Mouse (Mus musculus) forebrain, embryonic 14.5 days (tissue): ENCODE results near the gene Ddx19a. TPM values are rescaled to one million over a fixed set of nuclear protein-coding genes. Genes with fewer than 3 reads are reported as not detected.

Source experiments
- ATAC-seq: fragments of 200-750 bp; cut with Nextera tagmentation; 2 replicates; pipeline ENCODE4 v1.8.0; 2017; ENCODE audit warnings: mild to moderate bottlenecking, moderate library complexity
- DNase-seq: peaks from one replicate; pipeline ENCODE4 v3.0.0-alpha.2; 2015; ENCODE audit warnings: low spot score
- H3K27ac ChIP-seq: fragments of 300-500 bp; sonication (generic); 2 replicates; pipeline ENCODE4 v1.5.1; 2014; ENCODE audit warnings: low read depth, mild to moderate bottlenecking, control low read depth, low read length, moderate library complexity
- H3K27me3 ChIP-seq: fragments of 300-500 bp; sonication (generic); replicated peaks from 2 replicates; pipeline ENCODE4 v1.6.1; 2014; ENCODE audit warnings: low read length, control low read depth, mixed read lengths; ENCODE audit not compliant: control insufficient read depth, insufficient read depth
- H3K36me3 ChIP-seq: fragments of 300-500 bp; sonication (generic); 2 replicates; pipeline ENCODE4 v1.6.1; 2014; ENCODE audit warnings: low read length, control low read depth; ENCODE audit not compliant: control insufficient read depth, insufficient read depth
- H3K4me1 ChIP-seq: fragments of 300-500 bp; sonication (generic); 2 replicates; pipeline ENCODE4 v1.6.1; 2014; ENCODE audit warnings: antibody characterized with exemption, low read length, control low read depth; ENCODE audit not compliant: control insufficient read depth, insufficient read depth
- H3K4me2 ChIP-seq: fragments of 300-500 bp; sonication (generic); 2 replicates; pipeline ENCODE4 v1.6.1; 2014; ENCODE audit warnings: mild to moderate bottlenecking, control low read depth, low read length
- H3K4me3 ChIP-seq: fragments of 300-500 bp; sonication (generic); 2 replicates; pipeline ENCODE4 v1.5.1; 2014; ENCODE audit warnings: low read depth, low read length, control low read depth
- H3K9ac ChIP-seq: fragments of 300-500 bp; sonication (generic); 2 replicates; pipeline ENCODE4 v1.6.1; 2014; ENCODE audit warnings: mild to moderate bottlenecking, low read length, control low read depth, moderate library complexity
- H3K9me3 ChIP-seq: fragments of 300-500 bp; sonication (generic); replicated peaks from 2 replicates; pipeline ENCODE4 v1.6.1; 2016; ENCODE audit warnings: low read length, control low read depth, mixed read lengths; ENCODE audit not compliant: control insufficient read depth
- WGBS: fragments of 180-500 bp; shearing (Covaris S2); extraction: QIAGEN DNeasy Blood & Tissue Kit; methylation state at CpG from one replicate; pipeline ENCODE4 v1.1.7; 2014; 5-methylcytosine and 5-hydroxymethylcytosine counted together
- polyA plus RNA-seq: library from polyadenylated mRNA; unstranded; fragments of >200 nt; fragmentation: Nextera tagmentation; extraction: Ambion mirVana; gene quantifications from 2 replicates; pipeline ENCODE4 v1.2.1, GENCODE M21; 2014

The Ddx19a gene
- polyA plus RNA-seq, 1 experiment from 2014 or later = 16.7 TPM

GRCm38 (mm10) chr8:110944276-110944876, 53.2 kb downstream of the Ddx19a start:
- H3K4me3 ChIP-seq = no peak overlapping the region
- 91% methylated on average over 7 of the region's 7 CpGs for WGBS
- no peaks in the 10 kb centered on the region for H3K9me3 ChIP-seq
- H3K36me3 ChIP-seq = no peaks in the 10 kb centered on the region
- no peak overlapping the region for H3K9ac ChIP-seq
- no peak overlapping the region for H3K27ac ChIP-seq
- DNase-seq = no peak
- no peaks in the 10 kb centered on the region for H3K27me3 ChIP-seq
- H3K4me2 ChIP-seq = no peak overlapping the region
- no peak for ATAC-seq
- H3K4me1 ChIP-seq = no peaks in the 10 kb centered on the region

- ATAC-seq (peak; percentile 34; the same call in 1 of the 2 replicates), DNase-seq (peak; percentile 53)
- Histone ChIP-seq H3K36me3 (no peaks in the 10 kb centered on the region), H3K4me1 (peaks cover 3% of the 10 kb centered on the region; the same call in 1 of the 2 replicates), H3K4me3 (no peak overlapping the region), H3K4me2 (no peak overlapping the region), H3K27ac (no peak overlapping the region), H3K9ac (no peak overlapping the region), H3K27me3 (no peaks in the 10 kb centered on the region), H3K9me3 (no peaks in the 10 kb centered on the region)
- WGBS = 48% methylated on average over 10 of the region's 10 CpGs
Measured at GRCm38 (mm10) chr8:110941453-110941948, 56.1 kb downstream of the Ddx19a start.

GRCm38 (mm10) chr8:110940682-110941452, 56.7 kb downstream of the Ddx19a start:
- no peak overlapping the region for H3K4me3 ChIP-seq
- H3K4me2 ChIP-seq = no peak overlapping the region
- H3K27me3 ChIP-seq = no peaks in the 10 kb centered on the region
- H3K9me3 ChIP-seq = no peaks in the 10 kb centered on the region
- H3K4me1 ChIP-seq = peaks cover 3% of the 10 kb centered on the region; the same call in 1 of the 2 replicates
- no peaks in the 10 kb centered on the region for H3K36me3 ChIP-seq
- H3K27ac ChIP-seq = no peak overlapping the region
- ATAC-seq (no peak), DNase-seq (no peak)
- 92% methylated on average over 15 of the region's 15 CpGs for whole genome bisulfite sequencing
- no peak overlapping the region for H3K9ac ChIP-seq

GRCm38 (mm10) chr8:110938882-110939589, 58.6 kb downstream of the Ddx19a start:
- Histone ChIP-seq H3K27me3 (no peaks in the 10 kb centered on the region), H3K9ac (no peak overlapping the region), H3K4me1 (peaks cover 3% of the 10 kb centered on the region; the same call in 1 of the 2 replicates), H3K27ac (no peak overlapping the region), H3K36me3 (no peaks in the 10 kb centered on the region), H3K4me2 (no peak overlapping the region), H3K4me3 (no peak overlapping the region), H3K9me3 (no peaks in the 10 kb centered on the region)
- WGBS = 84% methylated on average over 6 of the region's 6 CpGs
- no peak for DNase-seq
- no peak for ATAC-seq

GRCm38 (mm10) chr8:110936217-110936616, 61.4 kb downstream of the Ddx19a start:
- Histone ChIP-seq H3K36me3 (no peaks in the 10 kb centered on the region), H3K27me3 (no peaks in the 10 kb centered on the region), H3K9me3 (no peaks in the 10 kb centered on the region), H3K4me1 (peaks cover 3% of the 10 kb centered on the region; the same call in 1 of the 2 replicates), H3K4me3 (no peak overlapping the region), H3K9ac (no peak overlapping the region), H3K27ac (no peak overlapping the region), H3K4me2 (no peak overlapping the region)
- DNase-seq = no peak
- ATAC-seq = no peak
- 92% methylated on average over 12 of the region's 12 CpGs for WGBS

- Histone ChIP-seq H3K27me3 (no peaks in the 10 kb centered on the region), H3K27ac (no peak overlapping the region), H3K4me1 (no peaks in the 10 kb centered on the region), H3K9ac (no peak overlapping the region), H3K4me3 (no peak overlapping the region), H3K9me3 (no peaks in the 10 kb centered on the region), H3K36me3 (no peaks in the 10 kb centered on the region), H3K4me2 (no peak overlapping the region)
- no peak for ATAC-seq
- no peak for DNase-seq
- 94% methylated on average over 2 of the region's 2 CpGs for WGBS
Measured at GRCm38 (mm10) chr8:110933272-110933671, 64.3 kb downstream of the Ddx19a start.

GRCm38 (mm10) chr8:110932444-110932843, 65.2 kb downstream of the Ddx19a start:
- H3K9me3 ChIP-seq = no peaks in the 10 kb centered on the region
- H3K27me3 ChIP-seq = no peaks in the 10 kb centered on the region

GRCm38 (mm10) chr8:110931176-110931939, 66.2 kb downstream of the Ddx19a start:
- Histone ChIP-seq H3K27me3 (no peaks in the 10 kb centered on the region), H3K9ac (no peak overlapping the region), H3K4me3 (no peak overlapping the region), H3K4me2 (no peak overlapping the region), H3K4me1 (no peaks in the 10 kb centered on the region), H3K27ac (no peak overlapping the region), H3K36me3 (no peaks in the 10 kb centered on the region), H3K9me3 (no peaks in the 10 kb centered on the region)
- DNase-seq (no peak), ATAC-seq (no peak)
- 79% methylated on average over 12 of the region's 12 CpGs for WGBS

More at GRCm38 (mm10) chr8:110932444-110932843, 65.2 kb downstream of the Ddx19a start:
- DNase-seq (no peak), ATAC-seq (no peak)
- no peak overlapping the region for H3K27ac ChIP-seq
- WGBS = 94% methylated on average over 3 of the region's 3 CpGs
- no peak overlapping the region for H3K4me3 ChIP-seq
- H3K4me2 ChIP-seq = no peak overlapping the region
- no peaks in the 10 kb centered on the region for H3K36me3 ChIP-seq
- H3K4me1 ChIP-seq = no peaks in the 10 kb centered on the region
- no peak overlapping the region for H3K9ac ChIP-seq
